Mouse (Mus musculus): ENCODE measurements at regions not wholly inside any gene's neighbourhood (a gene's known extent, or its start where the extent isn't known, plus 50 kb on each side); places are given as distances from the start of the nearest gene placed in this dataset.

- Histone ChIP-seq H3K36me3 (no peaks in the 10 kb centered on the region), H3K9ac (no peak overlapping the region), H3K27me3 (peaks cover 38% of the 10 kb centered on the region), H3K4me1 (no peaks in the 10 kb centered on the region), H3K9me3 (no peaks in the 10 kb centered on the region), H3K4me2 (no peak overlapping the region), H3K27ac (no peak overlapping the region), H3K4me3 (no peak overlapping the region)
- WGBS: 61% methylated on average over 10 of the region's 10 CpGs
- ATAC-seq (ENCODE audit: insufficient number of reproducible peaks, insufficient read depth, low FRiP score, low TSS enrichment, low read depth): no peak
Observed at GRCm38 (mm10) chrX:11943367-11943766, 216.8 kb downstream of the Bcor start.

DNA sequence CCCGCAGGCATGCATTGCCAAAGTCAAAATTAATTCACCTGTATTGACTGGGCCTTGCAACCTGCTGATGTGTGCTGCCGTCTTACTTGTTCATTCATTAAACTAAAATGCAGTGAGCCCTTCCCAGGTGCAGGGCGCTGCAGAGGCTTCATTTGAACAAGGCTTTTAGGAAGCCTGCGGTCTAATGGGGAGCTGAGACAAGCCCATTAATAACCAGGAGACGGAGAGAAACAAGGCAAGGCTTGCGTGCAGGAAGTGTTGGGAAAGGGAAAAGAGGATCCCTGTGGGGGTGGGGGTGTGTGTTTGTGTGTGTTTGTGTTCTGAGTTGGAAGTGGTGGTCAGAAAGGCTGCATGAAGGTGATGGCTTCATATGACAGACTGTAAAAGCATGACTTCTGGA is 215.6 kb downstream of the Bcor start:
- Histone ChIP-seq H3K9me3 (no peaks in the 10 kb centered on the region), H3K4me2 (no peak overlapping the region), H3K4me1 (no peaks in the 10 kb centered on the region), H3K27me3 (peaks cover 41% of the 10 kb centered on the region), H3K27ac (no peak overlapping the region), H3K36me3 (no peaks in the 10 kb centered on the region), H3K4me3 (no peak overlapping the region), H3K9ac (no peak overlapping the region)
- ATAC-seq (ENCODE audit: insufficient number of reproducible peaks, insufficient read depth, low FRiP score, low TSS enrichment, low read depth): no peak
- WGBS: 52% methylated on average over 6 of the region's 6 CpGs

DNA sequence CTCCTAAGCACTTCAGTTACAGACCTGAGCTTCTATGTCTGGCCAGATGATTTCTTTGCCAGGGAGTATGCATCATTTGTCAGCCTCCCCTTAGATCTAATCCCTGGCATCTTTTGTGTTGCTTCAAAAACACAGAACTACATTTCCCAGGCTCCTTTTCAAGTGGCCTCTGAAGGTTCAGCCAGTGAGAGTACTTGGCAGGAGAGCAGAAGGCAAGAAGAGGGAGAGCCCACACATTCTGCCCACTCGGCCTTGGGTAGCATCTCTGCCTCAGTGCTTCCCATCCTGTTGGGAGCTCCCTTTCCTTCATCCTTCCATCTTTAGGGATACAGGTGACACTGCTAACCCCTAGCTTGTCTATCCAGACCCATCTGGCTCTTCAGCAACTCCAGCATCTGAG is 214.9 kb downstream of the Bcor start:
- ATAC-seq (ENCODE audit: insufficient number of reproducible peaks, insufficient read depth, low FRiP score, low TSS enrichment, low read depth): no peak
- Histone ChIP-seq H3K4me2 (no peak overlapping the region), H3K27ac (no peak overlapping the region), H3K9ac (no peak overlapping the region), H3K9me3 (no peaks in the 10 kb centered on the region), H3K4me1 (no peaks in the 10 kb centered on the region), H3K4me3 (no peak overlapping the region), H3K27me3 (peaks cover 43% of the 10 kb centered on the region), H3K36me3 (no peaks in the 10 kb centered on the region)
- 40% methylated on average over 1 of the region's 1 CpGs for WGBS

GRCm38 (mm10) chrX:11952193-11952592 is 208.0 kb downstream of the Bcor start:
- Histone ChIP-seq H3K9me3 (no peaks in the 10 kb centered on the region), H3K27me3 (peaks cover 14% of the 10 kb centered on the region), H3K4me3 (no peak overlapping the region), H3K4me1 (no peaks in the 10 kb centered on the region), H3K27ac (no peak overlapping the region), H3K4me2 (no peak overlapping the region), H3K36me3 (no peaks in the 10 kb centered on the region), H3K9ac (no peak overlapping the region)
- 51% methylated on average over 2 of the region's 2 CpGs for WGBS
- no peak for ATAC-seq (ENCODE audit: insufficient number of reproducible peaks, insufficient read depth, low FRiP score, low TSS enrichment, low read depth)

GRCm38 (mm10) chrX:11956194-11956593 is 204.0 kb downstream of the Bcor start:
- Histone ChIP-seq H3K9me3 (no peaks in the 10 kb centered on the region), H3K4me3 (no peak overlapping the region), H3K4me2 (no peak overlapping the region), H3K27me3 (peaks cover 5% of the 10 kb centered on the region; the same call in 1 of the 2 replicates), H3K4me1 (no peaks in the 10 kb centered on the region), H3K36me3 (no peaks in the 10 kb centered on the region), H3K27ac (no peak overlapping the region), H3K9ac (no peak overlapping the region)
- no peak for ATAC-seq (ENCODE audit: insufficient number of reproducible peaks, insufficient read depth, low FRiP score, low TSS enrichment, low read depth)
- WGBS: 75% methylated on average over 3 of the region's 3 CpGs

- no peak overlapping the region for H3K9ac ChIP-seq
- WGBS: 43% methylated on average over 6 of the region's 6 CpGs
- peaks cover 2% of the 10 kb centered on the region; the same call in 1 of the 2 replicates for H3K27me3 ChIP-seq
- H3K27ac ChIP-seq: no peak overlapping the region
- H3K4me2 ChIP-seq: no peak overlapping the region
- H3K9me3 ChIP-seq: no peaks in the 10 kb centered on the region
- H3K4me1 ChIP-seq: no peaks in the 10 kb centered on the region
- ATAC-seq (ENCODE audit: insufficient number of reproducible peaks, insufficient read depth, low FRiP score, low TSS enrichment, low read depth): no peak
- no peak overlapping the region for H3K4me3 ChIP-seq
- no peaks in the 10 kb centered on the region for H3K36me3 ChIP-seq
Observed at GRCm38 (mm10) chrX:11957011-11957410, 203.1 kb downstream of the Bcor start.

DNA sequence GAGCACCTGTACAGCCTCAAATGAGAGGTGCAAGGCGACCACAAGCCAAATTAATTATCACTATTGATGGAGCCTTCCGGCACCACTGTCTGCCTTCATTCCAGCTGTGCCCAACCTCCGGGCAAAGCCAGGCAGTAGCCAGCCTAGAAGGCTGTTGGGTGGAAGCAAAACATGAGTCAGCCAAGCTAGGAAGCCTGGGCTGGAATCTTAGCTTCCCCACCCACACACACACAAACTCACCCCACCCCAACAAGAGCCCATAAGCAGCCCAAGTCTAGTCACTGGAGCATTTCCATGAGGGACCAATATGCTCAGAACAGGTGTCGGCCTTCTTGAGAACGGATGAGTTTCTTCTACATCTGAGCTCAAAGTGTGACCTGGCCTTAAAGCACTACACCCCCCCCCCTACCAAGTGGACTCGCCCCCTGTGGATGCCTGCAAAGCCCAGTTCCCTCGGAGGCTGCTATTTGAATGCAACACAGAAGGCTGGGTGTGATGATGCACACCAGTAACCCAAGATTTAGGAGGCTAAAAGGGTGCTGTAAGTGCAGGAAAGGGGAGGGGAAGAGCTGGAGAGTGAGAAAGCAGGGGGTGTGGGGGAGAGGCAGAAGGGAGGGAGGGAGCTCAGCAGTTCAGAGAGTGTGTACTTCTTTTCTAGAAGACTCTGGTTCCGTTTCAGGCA is 200.1 kb downstream of the Bcor start:
- no peak overlapping the region for H3K4me2 ChIP-seq

DNA sequence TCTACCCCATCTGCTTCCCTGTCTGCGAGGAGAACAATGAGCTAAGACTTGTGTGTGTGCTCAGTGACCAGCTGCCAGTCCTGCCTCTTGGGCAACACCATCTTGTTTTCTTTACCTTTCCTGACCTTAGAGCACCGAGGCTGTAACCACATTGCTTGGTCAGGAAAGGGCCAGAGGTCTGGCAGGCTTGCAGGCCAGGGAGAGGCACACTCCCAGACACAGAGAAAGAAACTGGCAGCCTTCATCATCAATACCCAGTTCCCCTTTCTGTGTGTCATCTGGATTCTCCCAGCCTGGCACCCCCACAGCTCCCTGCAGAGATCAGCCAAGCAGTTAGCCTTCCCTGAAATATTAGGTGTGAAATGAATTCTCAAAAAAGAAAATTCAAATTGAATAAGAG is 198.8 kb downstream of the Bcor start:
- no peak overlapping the region for H3K4me3 ChIP-seq
- H3K36me3 ChIP-seq: no peaks in the 10 kb centered on the region
- H3K4me2 ChIP-seq: no peak overlapping the region
- WGBS: 37% methylated on average over 2 of the region's 2 CpGs
- H3K4me1 ChIP-seq: no peaks in the 10 kb centered on the region
- ATAC-seq (ENCODE audit: insufficient number of reproducible peaks, insufficient read depth, low FRiP score, low TSS enrichment, low read depth): no peak
- H3K9ac ChIP-seq: no peak overlapping the region
- H3K9me3 ChIP-seq: no peaks in the 10 kb centered on the region
- no peak overlapping the region for H3K27ac ChIP-seq
- peaks cover 16% of the 10 kb centered on the region for H3K27me3 ChIP-seq

More for the DNA sequence above, 200.1 kb downstream of the Bcor start:
- Histone ChIP-seq H3K9ac (no peak overlapping the region), H3K4me3 (no peak overlapping the region), H3K9me3 (no peaks in the 10 kb centered on the region), H3K4me1 (no peaks in the 10 kb centered on the region), H3K36me3 (no peaks in the 10 kb centered on the region), H3K27ac (no peak overlapping the region), H3K27me3 (peaks cover 9% of the 10 kb centered on the region; the same call in 1 of the 2 replicates)
- 65% methylated on average over 8 of the region's 8 CpGs for WGBS
- no peak for ATAC-seq (ENCODE audit: insufficient number of reproducible peaks, insufficient read depth, low FRiP score, low TSS enrichment, low read depth)

DNA sequence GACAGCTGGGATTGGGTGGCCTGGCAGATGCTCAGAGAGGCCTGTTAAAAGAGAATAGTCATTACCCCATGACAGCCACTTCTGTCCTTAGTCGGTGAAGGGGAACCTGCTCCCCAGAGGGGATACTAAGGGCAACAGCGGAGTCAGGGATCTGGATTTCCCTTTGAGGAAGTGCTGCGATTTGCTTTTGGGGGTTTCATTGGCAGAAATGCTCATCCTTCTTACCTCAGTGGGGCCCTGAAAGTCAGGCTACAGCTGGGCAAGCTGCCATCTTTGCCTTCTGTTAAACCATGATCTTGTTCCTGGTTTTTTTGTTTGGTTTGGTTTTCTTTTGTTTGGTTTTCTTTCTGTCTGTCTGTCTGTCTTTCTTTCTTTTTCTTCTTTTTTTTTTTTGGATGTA is 195.7 kb downstream of the Bcor start:
- Histone ChIP-seq H3K4me3 (no peak overlapping the region), H3K9ac (no peak overlapping the region), H3K27me3 (peaks cover 16% of the 10 kb centered on the region), H3K9me3 (no peaks in the 10 kb centered on the region), H3K4me2 (no peak overlapping the region), H3K4me1 (no peaks in the 10 kb centered on the region), H3K36me3 (no peaks in the 10 kb centered on the region), H3K27ac (no peak overlapping the region)
- WGBS: 59% methylated on average over 3 of the region's 3 CpGs
- no peak for ATAC-seq (ENCODE audit: insufficient number of reproducible peaks, insufficient read depth, low FRiP score, low TSS enrichment, low read depth)

GRCm38 (mm10) chrX:11978679-11979078 is 181.5 kb downstream of the Bcor start:
- no peak overlapping the region for H3K9ac ChIP-seq
- no peak overlapping the region for H3K4me2 ChIP-seq
- WGBS: 66% methylated on average over 4 of the region's 4 CpGs
- H3K36me3 ChIP-seq: no peaks in the 10 kb centered on the region
- no peak overlapping the region for H3K4me3 ChIP-seq
- ATAC-seq (ENCODE audit: insufficient number of reproducible peaks, insufficient read depth, low FRiP score, low TSS enrichment, low read depth): no peak
- H3K9me3 ChIP-seq: no peaks in the 10 kb centered on the region
- no peaks in the 10 kb centered on the region for H3K4me1 ChIP-seq
- H3K27ac ChIP-seq: no peak overlapping the region
- H3K27me3 ChIP-seq: peaks cover 13% of the 10 kb centered on the region; the same call in 1 of the 2 replicates

- H3K36me3 ChIP-seq: no peaks in the 10 kb centered on the region
- ATAC-seq (ENCODE audit: insufficient number of reproducible peaks, insufficient read depth, low FRiP score, low TSS enrichment, low read depth): no peak
- 81% methylated on average over 1 of the region's 1 CpGs for WGBS
- H3K4me1 ChIP-seq: no peaks in the 10 kb centered on the region
- no peak overlapping the region for H3K4me2 ChIP-seq
- no peaks in the 10 kb centered on the region for H3K9me3 ChIP-seq
- H3K9ac ChIP-seq: no peak overlapping the region
- H3K27ac ChIP-seq: no peak overlapping the region
- H3K4me3 ChIP-seq: no peak overlapping the region
- peaks cover 25% of the 10 kb centered on the region; the same call in 1 of the 2 replicates for H3K27me3 ChIP-seq
Observed at GRCm38 (mm10) chrX:11983276-11983675, 176.9 kb downstream of the Bcor start.

All from embryonic facial prominence, embryonic 13.5 days (tissue).